Mouse (Mus musculus) brain, embryonic 14.5 days (tissue): Measurements from ENCODE around the gene Nell2.

Source experiments
- CTCF ChIP-seq: fragments of 200-500 bp; IDR thresholded peaks from 2 replicates; pipeline ENCODE4 v1.5.1; 2012; ENCODE audit warnings: inconsistent platforms, mild to moderate bottlenecking, moderate library complexity, borderline replicate concordance; ENCODE audit not compliant: insufficient read depth, insufficient read length; ENCODE audit errors: extremely low read depth
- POLR2A ChIP-seq: fragments of 200-500 bp; IDR thresholded peaks from 2 replicates; pipeline ENCODE4 v1.6.1; 2012; ENCODE audit warnings: mild to moderate bottlenecking, inconsistent platforms, borderline replicate concordance; ENCODE audit not compliant: poor library complexity, insufficient read depth, insufficient read length, severe bottlenecking; ENCODE audit errors: extremely low read depth

GRCm38 (mm10) chr15:95437740-95438139 is 90.6 kb downstream of the Nell2 start:
- no peak for TF ChIP-seq POLR2A
- TF ChIP-seq CTCF = no peak
